ENCODE assay signal across 8 mouse cellular contexts in the genomic region with DNA sequence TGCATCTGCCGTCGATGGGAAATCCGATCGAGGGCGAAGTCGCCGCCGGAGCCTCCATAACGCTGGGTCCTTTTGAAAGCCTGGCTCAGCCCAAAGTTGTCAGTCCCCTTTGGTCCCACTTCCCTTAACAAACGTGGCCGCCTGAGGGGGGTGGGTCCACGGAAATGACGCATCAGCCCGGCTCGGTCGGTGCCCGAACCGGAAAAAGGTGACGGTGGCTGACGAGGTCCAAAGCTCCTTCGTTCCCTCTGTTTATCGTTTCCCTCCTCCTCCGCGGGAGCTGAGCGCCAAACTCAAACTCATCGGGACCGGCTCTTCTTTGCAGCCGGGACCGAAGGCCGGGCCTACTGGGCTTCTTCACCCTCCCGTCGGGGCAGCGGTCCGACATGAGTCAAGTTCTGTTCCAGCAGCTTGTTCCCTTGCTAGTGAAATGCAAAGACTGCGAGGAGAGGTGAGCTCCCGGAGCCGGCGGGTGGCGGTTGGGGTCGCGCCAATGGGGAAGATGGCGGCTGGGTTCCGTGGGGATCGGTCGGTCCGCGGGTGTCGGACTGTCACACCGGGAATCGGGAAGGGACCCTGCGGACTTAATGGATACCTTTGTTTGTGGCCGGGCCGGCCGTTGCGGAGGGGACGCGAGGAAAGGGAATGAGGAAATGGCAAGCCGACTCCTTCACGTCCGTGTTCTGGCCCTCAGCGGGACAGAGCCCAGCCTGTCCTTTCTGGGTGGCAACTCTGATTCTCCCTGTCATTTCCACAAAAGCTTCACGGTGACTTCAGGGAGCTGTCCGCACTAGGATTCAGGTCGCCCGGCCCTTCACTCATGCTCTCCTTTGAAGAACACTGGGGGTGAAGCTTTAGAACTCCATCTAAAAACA. TPM values are rescaled to one million over a fixed set of nuclear protein-coding genes. Genes with fewer than 3 reads are reported as not detected.
DNase-seq lines count a peak whose midpoint lies in the region; ATAC-seq lines count a peak whose summit lies in the region.

TSS of gene Sass6 (plus strand) at position 255 of the 875 bp plus-strand sequence.

- no peaks in the 10 kb centered on the region for H3K9me3 ChIP-seq in heart, embryonic 10.5 days
- no peaks in the 10 kb centered on the region for H3K9me3 ChIP-seq in kidney, embryonic 15.5 days (replicated peaks)

- no peaks in the 10 kb centered on the region for H3K27me3 ChIP-seq in heart, embryonic 10.5 days (ENCODE audit: insufficient read depth, poor library complexity, severe bottlenecking)
- H3K27me3 ChIP-seq in kidney, embryonic 15.5 days = no peaks in the 10 kb centered on the region

- H3K4me1 ChIP-seq in heart, embryonic 10.5 days = peaks cover 3% of the 10 kb centered on the region; the same call in 1 of the 2 replicates
- peaks cover 9% of the 10 kb centered on the region for H3K4me1 ChIP-seq in kidney, embryonic 15.5 days

- H3K36me3 ChIP-seq in heart, embryonic 10.5 days = peaks cover 21% of the 10 kb centered on the region
- H3K36me3 ChIP-seq in kidney, embryonic 15.5 days = peaks cover 20% of the 10 kb centered on the region

- peak within 1 kb of the TSS; percentile 58 for H3K4me2 ChIP-seq in kidney, embryonic 15.5 days

- H3K9ac ChIP-seq in kidney, embryonic 15.5 days = peak within 1 kb of the TSS; percentile 81

- ATAC-seq in erythroblast, adult 5-6 weeks (replicated peaks; ENCODE audit: low FRiP score, poor library complexity, severe bottlenecking) = peak; percentile 92
- ATAC-seq in kidney, embryonic 15.5 days (replicated peaks; ENCODE audit: low FRiP score) = peak; percentile 97
- peak; percentile 98 for ATAC-seq in monocyte, adult 5-6 weeks (replicated peaks; ENCODE audit: insufficient number of reproducible peaks, low FRiP score, low TSS enrichment, poor library complexity, severe bottlenecking)

- peak within 1 kb of the TSS; percentile 95 for H3K27ac ChIP-seq in heart, embryonic 10.5 days
- peak within 1 kb of the TSS; percentile 92 for H3K27ac ChIP-seq in kidney, embryonic 15.5 days

- DNase-seq in B cell, adult 2 months = peak; percentile 95 to 96
- peak; percentile 99 for DNase-seq in brain, adult 2 months (ENCODE audit: low read depth, low spot score)
- DNase-seq in heart, embryonic 10.5 days (ENCODE audit: low spot score) = peak; percentile 97
- DNase-seq in liver = peak; percentile 97
- peak; percentile 98 to 99 for DNase-seq in spleen, postnatal 4 days (ENCODE audit: low spot score in 2 of 2)

- H3K4me3 ChIP-seq in heart, embryonic 10.5 days = peak within 1 kb of the TSS; percentile 86
- peak within 1 kb of the TSS; percentile 93 for H3K4me3 ChIP-seq in kidney, embryonic 15.5 days (replicated peaks)

- WGBS in heart, embryonic 10.5 days = under 1% methylated on average over 65 of the region's 65 CpGs
- under 1% methylated on average over 65 of the region's 65 CpGs for WGBS in kidney, embryonic 15.5 days

RNA-seq across cellular contexts. Expression of gene Sass6, which starts in this region (rescaled TPM):
- 10.7 and 16.3 TPM in 2 replicates for total RNA-seq in erythroblast, adult 5-6 weeks (2015; ENCODE audit: low replicate concordance)
- 19.8 and 31.5 TPM in 2 replicates for total RNA-seq in erythroblast, adult 5-6 weeks (2017; ENCODE audit: low replicate concordance)
- 21.7 and 21.9 TPM in 2 replicates for polyA plus RNA-seq in heart, embryonic 10.5 days (2016; fragmentation: Nextera tagmentation; extraction: Ambion mirVana)
- polyA plus RNA-seq in kidney, embryonic 15.5 days (2015; fragmentation: Nextera tagmentation; extraction: Ambion mirVana) = 27.2 and 27.6 TPM in 2 replicates
- total RNA-seq in monocyte, adult 5-6 weeks (2017) = 15.1 to 20.6 TPM (median 19.1 TPM) in 3 replicates

Comparison
In these comparisons a context has a peak if more than half of its experiments do, and no peak if none do; other contexts are left out.
1. Peak in every context shown above with its lines: DNase-seq, ATAC-seq, H3K4me3 ChIP-seq and H3K27ac ChIP-seq.